Mouse (Mus musculus): ENCODE data around the gene 4930513O06Rik. TPM values are rescaled to one million over a fixed set of nuclear protein-coding genes. Genes with fewer than 3 reads are reported as not detected.

Gene 4930513O06Rik
- polyA plus RNA-seq, 1 experiment from 2014 or later, result not detected

Other genes with a start within 250 kb of the 4930513O06Rik start
- 49.3 and 61.1 TPM in 2 replicates for gene Nrk, start 171.8 kb upstream of the 4930513O06Rik start, polyA plus RNA-seq (2015; fragmentation: Nextera tagmentation; extraction: Ambion mirVana)
- 0.15 TPM in 1 of 2 replicates, not detected in the other for gene Serpina7, start 1.0 kb upstream of the 4930513O06Rik start, polyA plus RNA-seq (2015; fragmentation: Nextera tagmentation; extraction: Ambion mirVana)
- gene 4933428M09Rik, start 93.0 kb downstream of the 4930513O06Rik start, polyA plus RNA-seq (2015; fragmentation: Nextera tagmentation; extraction: Ambion mirVana), result not detected in 2 replicates
- gene Mum1l1, start 123.8 kb downstream of the 4930513O06Rik start, polyA plus RNA-seq (2015; fragmentation: Nextera tagmentation; extraction: Ambion mirVana), result 25.4 and 25.7 TPM in 2 replicates
- not detected in 2 replicates for gene Trap1a, start 247.4 kb downstream of the 4930513O06Rik start, polyA plus RNA-seq (2015; fragmentation: Nextera tagmentation; extraction: Ambion mirVana)